Comparison of ENCODE assay signal across 10 mouse cellular contexts in genomic region chr12:70555723-70556122, GRCm38 (mm10).
DNase-seq lines count a peak whose midpoint lies in the region; ATAC-seq lines count a peak whose summit lies in the region.
"Had no signal": no experiment of that assay in that cellular context is flagged by ENCODE, and none has a peak within 500 bp of the region (broad histone marks: within the 10 kb centered on the region; RNA-seq: fewer than 3 reads in every experiment).

No protein-coding gene starts in this region.

- H3K36me3 ChIP-seq in embryonic facial prominence, embryonic 14.5 days (ENCODE audit: control insufficient read depth, insufficient read depth, low read length) = no peaks in the 10 kb centered on the region
- no peaks in the 10 kb centered on the region for H3K36me3 ChIP-seq in embryonic facial prominence, embryonic 10.5 days (replicated peaks)

- intact Hi-C loops in heart, postnatal 14 days (cut with DNase I) = no loop called here

- H3K9ac ChIP-seq in embryonic facial prominence, embryonic 14.5 days (ENCODE audit: low read depth, low read length) = no peak overlapping the region
- H3K9ac ChIP-seq: forebrain, postnatal 0 days had no signal

- ATAC-seq in embryonic facial prominence, embryonic 14.5 days (ENCODE audit: low read depth) = no peak
- ATAC-seq: forebrain, postnatal 0 days; intestine, embryonic 16.5 days had no signal

- H3K4me3 ChIP-seq in embryonic facial prominence, embryonic 14.5 days (ENCODE audit: low read depth, low read length) = no peak overlapping the region
- H3K4me3 ChIP-seq in embryonic facial prominence, embryonic 10.5 days = no peak overlapping the region

- no peaks in the 10 kb centered on the region for H3K27me3 ChIP-seq in embryonic facial prominence, embryonic 14.5 days (replicated peaks; ENCODE audit: control insufficient read depth, insufficient read depth, low read length)
- H3K27me3 ChIP-seq in embryonic facial prominence, embryonic 10.5 days (replicated peaks; ENCODE audit: low read depth, poor library complexity, severe bottlenecking) = no peaks in the 10 kb centered on the region

- no peak overlapping the region for H3K27ac ChIP-seq in embryonic facial prominence, embryonic 14.5 days (replicated peaks; ENCODE audit: low read depth, low read length)
- H3K27ac ChIP-seq in embryonic facial prominence, embryonic 10.5 days (replicated peaks) = no peak overlapping the region

- no peak overlapping the region for H3K4me2 ChIP-seq in embryonic facial prominence, embryonic 14.5 days (ENCODE audit: low read depth, low read length)

- DNase-seq in embryonic facial prominence, embryonic 14.5 days (ENCODE audit: low spot score) = peak; percentile 26
- no peak for DNase-seq in embryonic facial prominence, embryonic 10.5 days (ENCODE audit: low spot score)
- DNase-seq in gastrocnemius, adult 8-10 months (ENCODE audit: low spot score in 2 of 2) = peak; percentile 33 to 51
- peak; percentile 56 to 59 for DNase-seq in heart, postnatal 14 days
- peak; percentile 84 for DNase-seq in skeletal muscle tissue, adult 2 months (ENCODE audit: low read depth, low spot score)
- no peak for DNase-seq in right cerebral cortex, postnatal 4 days
- DNase-seq in spleen, adult 18-20 months = no peak
- DNase-seq in kidney, postnatal 14 days = no peak
- DNase-seq: forebrain, postnatal 0 days had no signal

- H3K9me3 ChIP-seq in embryonic facial prominence, embryonic 14.5 days (ENCODE audit: control insufficient read depth, low read length) = no peaks in the 10 kb centered on the region
- no peaks in the 10 kb centered on the region for H3K9me3 ChIP-seq in embryonic facial prominence, embryonic 10.5 days

- no peaks in the 10 kb centered on the region for H3K4me1 ChIP-seq in embryonic facial prominence, embryonic 14.5 days (ENCODE audit: control insufficient read depth, insufficient read depth, low read length)
- peaks cover 7% of the 10 kb centered on the region; the same call in 1 of the 2 replicates for H3K4me1 ChIP-seq in embryonic facial prominence, embryonic 10.5 days

- WGBS in embryonic facial prominence, embryonic 14.5 days = 72% methylated on average over 3 of the region's 3 CpGs
- 81% methylated on average over 3 of the region's 3 CpGs for WGBS in embryonic facial prominence, embryonic 10.5 days

Comparison
In these comparisons a context has a peak if more than half of its experiments do, and no peak if none do; other contexts are left out.
1. DNase-seq: peak in embryonic facial prominence, embryonic 14.5 days (single experiment), gastrocnemius, adult 8-10 months (2 of 2), heart, postnatal 14 days (2 of 2) and skeletal muscle tissue, adult 2 months (single experiment); none in embryonic facial prominence, embryonic 10.5 days (single experiment), right cerebral cortex, postnatal 4 days (single experiment), spleen, adult 18-20 months (0 of 2) and kidney, postnatal 14 days (single experiment).